Mouse (Mus musculus) heart, embryonic 12.5 days (tissue): Measurements from ENCODE around the gene Zfp64. TPM values are rescaled to one million over a fixed set of nuclear protein-coding genes. Genes with fewer than 3 reads are reported as not detected.
"Not testable (repeated sequence)": the region's sequence is repeated elsewhere in the genome, so short reads cannot be mapped to it uniquely, and the experiment has no call there.

Source experiments
- ATAC-seq: fragments of 200-750 bp; cut with Nextera tagmentation; 2 replicates; pipeline ENCODE4 v1.8.0; 2017; ENCODE audit warnings: moderate TSS enrichment, moderate library complexity; ENCODE audit not compliant: insufficient number of reproducible peaks, low FRiP score
- H3K27ac ChIP-seq: fragments of 300-500 bp; sonication (generic); 2 replicates; pipeline ENCODE4 v1.5.1; 2016; ENCODE audit warnings: mild to moderate bottlenecking, moderate library complexity; ENCODE audit not compliant: poor library complexity, severe bottlenecking
- H3K27me3 ChIP-seq: fragments of 300-500 bp; sonication (generic); replicated peaks from 2 replicates; pipeline ENCODE4 v1.6.1; 2016; ENCODE audit warnings: mild to moderate bottlenecking, moderate library complexity
- H3K36me3 ChIP-seq: fragments of 300-500 bp; sonication (generic); 2 replicates; pipeline ENCODE4 v1.6.1; 2016; ENCODE audit warnings: mild to moderate bottlenecking, moderate library complexity
- H3K4me1 ChIP-seq: fragments of 300-500 bp; sonication (generic); replicated peaks from 2 replicates; pipeline ENCODE4 v1.6.1; 2016; ENCODE audit warnings: mild to moderate bottlenecking
- H3K4me2 ChIP-seq: fragments of 300-500 bp; sonication (generic); 2 replicates; pipeline ENCODE4 v1.6.1; 2016; ENCODE audit warnings: mild to moderate bottlenecking, moderate library complexity
- H3K4me3 ChIP-seq: fragments of 300-500 bp; sonication (generic); 2 replicates; pipeline ENCODE4 v1.5.1; 2016; ENCODE audit warnings: mild to moderate bottlenecking
- H3K9ac ChIP-seq: fragments of 300-500 bp; sonication (generic); 2 replicates; pipeline ENCODE4 v1.6.1; 2016; ENCODE audit warnings: mild to moderate bottlenecking, moderate library complexity
- H3K9me3 ChIP-seq: fragments of 300-500 bp; sonication (generic); replicated peaks from 2 replicates; pipeline ENCODE4 v1.6.1; 2016; ENCODE audit warnings: mild to moderate bottlenecking, moderate library complexity
- WGBS: fragments of 180-500 bp; shearing (Covaris S2); methylation state at CpG from one replicate; pipeline ENCODE4 v1.1.7; 2016; 5-methylcytosine and 5-hydroxymethylcytosine counted together
- polyA plus RNA-seq: library from polyadenylated mRNA; unstranded; fragments of >200 nt; fragmentation: Nextera tagmentation; extraction: Ambion mirVana; gene quantifications from 2 replicates; pipeline ENCODE4 v1.2.1, GENCODE M21; 2016

Gene Zfp64
- polyA plus RNA-seq, 1 experiment from 2014 or later, result 21.0 TPM

GRCm38 (mm10) chr2:168871767-168872511, 83.4 kb downstream of the Zfp64 start:
- H3K4me3 ChIP-seq, result no peak overlapping the region
- no peaks in the 10 kb centered on the region for H3K36me3 ChIP-seq
- H3K4me1 ChIP-seq, result no peaks in the 10 kb centered on the region
- no peak for ATAC-seq
- no peaks in the 10 kb centered on the region for H3K27me3 ChIP-seq
- H3K4me2 ChIP-seq, result peak overlapping the region; percentile 27
- 57% methylated on average over 22 of the region's 22 CpGs for WGBS
- no peak overlapping the region for H3K9ac ChIP-seq
- H3K9me3 ChIP-seq, result no peaks in the 10 kb centered on the region
- H3K27ac ChIP-seq, result no peak overlapping the region

GRCm38 (mm10) chr2:168870480-168870879, 84.9 kb downstream of the Zfp64 start:
- no peaks in the 10 kb centered on the region for H3K27me3 ChIP-seq
- H3K9me3 ChIP-seq, result no peaks in the 10 kb centered on the region
- no peak overlapping the region for H3K4me3 ChIP-seq
- H3K4me1 ChIP-seq, result no peaks in the 10 kb centered on the region
- H3K9ac ChIP-seq, result no peak overlapping the region
- H3K27ac ChIP-seq, result no peak overlapping the region
- no peaks in the 10 kb centered on the region for H3K36me3 ChIP-seq
- 53% methylated on average over 4 of the region's 4 CpGs for WGBS
- ATAC-seq, result no peak
- no peak overlapping the region for H3K4me2 ChIP-seq

GRCm38 (mm10) chr2:168866942-168867341, 88.4 kb downstream of the Zfp64 start:
- Histone ChIP-seq H3K27ac (no peak overlapping the region), H3K36me3 (no peaks in the 10 kb centered on the region), H3K4me1 (no peaks in the 10 kb centered on the region), H3K9me3 (no peaks in the 10 kb centered on the region), H3K4me2 (no peak overlapping the region), H3K4me3 (no peak overlapping the region), H3K9ac (no peak overlapping the region), H3K27me3 (no peaks in the 10 kb centered on the region)
- 74% methylated on average over 8 of the region's 8 CpGs for WGBS
- ATAC-seq, result no peak

GRCm38 (mm10) chr2:168866436-168866835, 89.0 kb downstream of the Zfp64 start:
- no peak overlapping the region for H3K4me2 ChIP-seq
- no peak for ATAC-seq
- H3K9me3 ChIP-seq, result no peaks in the 10 kb centered on the region
- no peaks in the 10 kb centered on the region for H3K27me3 ChIP-seq
- 66% methylated on average over 10 of the region's 10 CpGs for WGBS
- H3K9ac ChIP-seq, result no peak overlapping the region
- no peaks in the 10 kb centered on the region for H3K4me1 ChIP-seq
- H3K36me3 ChIP-seq, result no peaks in the 10 kb centered on the region
- no peak overlapping the region for H3K4me3 ChIP-seq
- no peak overlapping the region for H3K27ac ChIP-seq

- no peak overlapping the region for H3K4me2 ChIP-seq
- no peaks in the 10 kb centered on the region for H3K27me3 ChIP-seq
- H3K36me3 ChIP-seq, result no peaks in the 10 kb centered on the region
- H3K4me3 ChIP-seq, result no peak overlapping the region
- H3K27ac ChIP-seq, result no peak overlapping the region
- no peak overlapping the region for H3K9ac ChIP-seq
- 78% methylated on average over 5 of the region's 5 CpGs for WGBS
- ATAC-seq, result no peak
- 0 out of 2 replicates have a peak, but pooled peaks cover 5% of the 10 kb centered on the region for H3K4me1 ChIP-seq
- no peaks in the 10 kb centered on the region for H3K9me3 ChIP-seq
Measured at GRCm38 (mm10) chr2:168864905-168865304, 90.5 kb downstream of the Zfp64 start.

- ATAC-seq, result no peak
- H3K4me2 ChIP-seq, result no peak overlapping the region
- WGBS, result 29% methylated on average over 4 of the region's 4 CpGs
- no peak overlapping the region for H3K4me3 ChIP-seq
- no peaks in the 10 kb centered on the region for H3K27me3 ChIP-seq
- H3K9me3 ChIP-seq, result no peaks in the 10 kb centered on the region
- H3K4me1 ChIP-seq, result 0 out of 2 replicates have a peak, but pooled peaks cover 8% of the 10 kb centered on the region
- H3K9ac ChIP-seq, result no peak overlapping the region
- no peak overlapping the region for H3K27ac ChIP-seq
- H3K36me3 ChIP-seq, result no peaks in the 10 kb centered on the region
Measured at GRCm38 (mm10) chr2:168862694-168863093, 92.7 kb downstream of the Zfp64 start.

GRCm38 (mm10) chr2:168860922-168861740, 94.3 kb downstream of the Zfp64 start:
- Histone ChIP-seq H3K27me3 (no peaks in the 10 kb centered on the region), H3K36me3 (no peaks in the 10 kb centered on the region), H3K4me3 (no peak overlapping the region), H3K9me3 (no peaks in the 10 kb centered on the region), H3K9ac (no peak overlapping the region), H3K4me2 (no peak overlapping the region), H3K27ac (no peak overlapping the region), H3K4me1 (0 out of 2 replicates have a peak, but pooled peaks cover 8% of the 10 kb centered on the region)
- ATAC-seq, result no peak
- WGBS, result 73% methylated on average over 24 of the region's 24 CpGs

- WGBS, result 38% methylated on average over 16 of the region's 16 CpGs
- Histone ChIP-seq H3K9ac (no peak overlapping the region), H3K27ac (no peak overlapping the region), H3K9me3 (no peaks in the 10 kb centered on the region), H3K36me3 (no peaks in the 10 kb centered on the region), H3K4me2 (no peak overlapping the region), H3K27me3 (peaks cover 5% of the 10 kb centered on the region; the same call in 1 of the 2 replicates), H3K4me3 (no peak overlapping the region), H3K4me1 (0 out of 2 replicates have a peak, but pooled peaks cover 8% of the 10 kb centered on the region)
- no peak for ATAC-seq
Measured at GRCm38 (mm10) chr2:168860032-168860691, 95.2 kb downstream of the Zfp64 start.

GRCm38 (mm10) chr2:168856638-168857037, 98.7 kb downstream of the Zfp64 start:
- Histone ChIP-seq H3K9me3 (0 out of 2 replicates have a peak, but pooled peaks cover 2% of the 10 kb centered on the region), H3K9ac (no peak overlapping the region), H3K4me2 (no peak overlapping the region), H3K4me1 (0 out of 2 replicates have a peak, but pooled peaks cover 8% of the 10 kb centered on the region), H3K36me3 (no peaks in the 10 kb centered on the region), H3K27me3 (peaks cover 5% of the 10 kb centered on the region; the same call in 1 of the 2 replicates), H3K27ac (no peak overlapping the region), H3K4me3 (no peak overlapping the region)
- ATAC-seq, result no peak
- 65% methylated on average over 7 of the region's 7 CpGs for WGBS

GRCm38 (mm10) chr2:168854777-168855176, 100.6 kb downstream of the Zfp64 start:
- no peak overlapping the region for H3K27ac ChIP-seq
- no peak overlapping the region for H3K4me3 ChIP-seq
- 0 out of 2 replicates have a peak, but pooled peaks cover 2% of the 10 kb centered on the region for H3K9me3 ChIP-seq
- ATAC-seq, result no peak
- H3K27me3 ChIP-seq, result peaks cover 5% of the 10 kb centered on the region; the same call in 1 of the 2 replicates
- H3K4me2 ChIP-seq, result no peak overlapping the region
- H3K9ac ChIP-seq, result no peak overlapping the region
- H3K36me3 ChIP-seq, result no peaks in the 10 kb centered on the region
- 0 out of 2 replicates have a peak, but pooled peaks cover 2% of the 10 kb centered on the region for H3K4me1 ChIP-seq
- 63% methylated on average over 1 of the region's 1 CpGs for WGBS

GRCm38 (mm10) chr2:168853869-168854268, 101.5 kb downstream of the Zfp64 start:
- H3K4me3 ChIP-seq, H3K27me3 ChIP-seq, H3K4me1 ChIP-seq, H3K9ac ChIP-seq, H3K4me2 ChIP-seq, H3K27ac ChIP-seq, ATAC-seq, H3K9me3 ChIP-seq, H3K36me3 ChIP-seq: not testable (repeated sequence)
- WGBS, result 82% methylated on average over 13 of the region's 13 CpGs
